Mouse (Mus musculus): ENCODE measurements at regions not wholly inside any gene's neighbourhood (a gene's known extent, or its start where the extent isn't known, plus 50 kb on each side); places are given as distances from the start of the nearest gene placed in this dataset.

- no peak for TF ChIP-seq EP300 (IDR thresholded peaks at IDR 0.05; ENCODE audit: low read depth)
- TF ChIP-seq CTCF (IDR thresholded peaks at IDR 0.05; ENCODE audit: low read depth): no peak
- Histone ChIP-seq H3K9ac (replicated peaks; ENCODE audit: low read depth, low read length) (no peak overlapping the region), H3K4me3 (ENCODE audit: low read depth, low read length) (no peak overlapping the region), H3K9me3 (replicated peaks; ENCODE audit: control insufficient read depth, low read length) (no peaks in the 10 kb centered on the region), H3K4me2 (ENCODE audit: low read depth, low read length) (no peak overlapping the region), H3K27me3 (ENCODE audit: control insufficient read depth, insufficient read depth, low read length) (no peaks in the 10 kb centered on the region), H3K27ac (ENCODE audit: low read depth) (no peak overlapping the region), H3K36me3 (replicated peaks; ENCODE audit: control insufficient read depth, insufficient read depth, low read length) (no peaks in the 10 kb centered on the region), H3K4me1 (ENCODE audit: control insufficient read depth, insufficient read depth) (no peaks in the 10 kb centered on the region)
- DNase-seq (ENCODE audit: low spot score): no peak
- ATAC-seq (ENCODE audit: insufficient read depth, low read depth): no peak
Observed at GRCm38 (mm10) chr10:100774252-100774651, 184.0 kb downstream of the 1700017N19Rik start.

GRCm38 (mm10) chr10:100792166-100792565 is 201.9 kb downstream of the 1700017N19Rik start:
- Histone ChIP-seq H3K9me3 (replicated peaks; ENCODE audit: control insufficient read depth, low read length) (no peaks in the 10 kb centered on the region), H3K4me1 (ENCODE audit: control insufficient read depth, insufficient read depth) (no peaks in the 10 kb centered on the region), H3K9ac (replicated peaks; ENCODE audit: low read depth, low read length) (no peak overlapping the region), H3K4me2 (ENCODE audit: low read depth, low read length) (no peak overlapping the region), H3K4me3 (ENCODE audit: low read depth, low read length) (no peak overlapping the region), H3K27ac (ENCODE audit: low read depth) (no peak overlapping the region), H3K36me3 (replicated peaks; ENCODE audit: control insufficient read depth, insufficient read depth, low read length) (no peaks in the 10 kb centered on the region), H3K27me3 (ENCODE audit: control insufficient read depth, insufficient read depth, low read length) (no peaks in the 10 kb centered on the region)
- TF ChIP-seq EP300 (IDR thresholded peaks at IDR 0.05; ENCODE audit: low read depth): no peak
- TF ChIP-seq CTCF (IDR thresholded peaks at IDR 0.05; ENCODE audit: low read depth): no peak
- 77% methylated on average over 3 of the region's 3 CpGs for WGBS
- DNase-seq (ENCODE audit: low spot score) (no peak), ATAC-seq (ENCODE audit: insufficient read depth, low read depth) (no peak)

- H3K27ac ChIP-seq (ENCODE audit: low read depth): no peak overlapping the region
- TF ChIP-seq EP300 (IDR thresholded peaks at IDR 0.05; ENCODE audit: low read depth) (no peak), CTCF (IDR thresholded peaks at IDR 0.05; ENCODE audit: low read depth) (no peak)
- H3K4me1 ChIP-seq (ENCODE audit: control insufficient read depth, insufficient read depth): no peaks in the 10 kb centered on the region
- WGBS: 58% methylated on average over 4 of the region's 4 CpGs
- H3K36me3 ChIP-seq (replicated peaks; ENCODE audit: control insufficient read depth, insufficient read depth, low read length): no peaks in the 10 kb centered on the region
- no peaks in the 10 kb centered on the region for H3K27me3 ChIP-seq (ENCODE audit: control insufficient read depth, insufficient read depth, low read length)
- no peak overlapping the region for H3K9ac ChIP-seq (replicated peaks; ENCODE audit: low read depth, low read length)
- no peaks in the 10 kb centered on the region for H3K9me3 ChIP-seq (replicated peaks; ENCODE audit: control insufficient read depth, low read length)
- no peak for DNase-seq (ENCODE audit: low spot score)
- no peak overlapping the region for H3K4me3 ChIP-seq (ENCODE audit: low read depth, low read length)
- no peak for ATAC-seq (ENCODE audit: insufficient read depth, low read depth)
- H3K4me2 ChIP-seq (ENCODE audit: low read depth, low read length): no peak overlapping the region
Observed at GRCm38 (mm10) chr10:100792569-100792968, 202.3 kb downstream of the 1700017N19Rik start.

- WGBS: 67% methylated on average over 6 of the region's 6 CpGs
- Histone ChIP-seq H3K27ac (ENCODE audit: low read depth) (no peak overlapping the region), H3K36me3 (replicated peaks; ENCODE audit: control insufficient read depth, insufficient read depth, low read length) (no peaks in the 10 kb centered on the region), H3K4me3 (ENCODE audit: low read depth, low read length) (no peak overlapping the region), H3K9me3 (replicated peaks; ENCODE audit: control insufficient read depth, low read length) (no peaks in the 10 kb centered on the region), H3K4me2 (ENCODE audit: low read depth, low read length) (no peak overlapping the region), H3K9ac (replicated peaks; ENCODE audit: low read depth, low read length) (no peak overlapping the region), H3K4me1 (ENCODE audit: control insufficient read depth, insufficient read depth) (no peaks in the 10 kb centered on the region), H3K27me3 (ENCODE audit: control insufficient read depth, insufficient read depth, low read length) (no peaks in the 10 kb centered on the region)
- ATAC-seq (ENCODE audit: insufficient read depth, low read depth) (no peak), DNase-seq (ENCODE audit: low spot score) (no peak)
- TF ChIP-seq EP300 (IDR thresholded peaks at IDR 0.05; ENCODE audit: low read depth) (no peak), CTCF (IDR thresholded peaks at IDR 0.05; ENCODE audit: low read depth) (no peak)
Observed at GRCm38 (mm10) chr10:100795215-100795972, 205.1 kb downstream of the 1700017N19Rik start.

GRCm38 (mm10) chr10:100811639-100812038 is 221.4 kb downstream of the 1700017N19Rik start:
- no peak overlapping the region for H3K4me2 ChIP-seq (ENCODE audit: low read depth, low read length)
- no peak overlapping the region for H3K27ac ChIP-seq (ENCODE audit: low read depth)
- no peaks in the 10 kb centered on the region for H3K27me3 ChIP-seq (ENCODE audit: control insufficient read depth, insufficient read depth, low read length)
- DNase-seq (ENCODE audit: low spot score) (no peak), ATAC-seq (ENCODE audit: insufficient read depth, low read depth) (no peak)
- H3K4me3 ChIP-seq (ENCODE audit: low read depth, low read length): no peak overlapping the region
- no peaks in the 10 kb centered on the region for H3K4me1 ChIP-seq (ENCODE audit: control insufficient read depth, insufficient read depth)
- WGBS: 43% methylated on average over 2 of the region's 2 CpGs
- TF ChIP-seq CTCF (IDR thresholded peaks at IDR 0.05; ENCODE audit: low read depth): no peak
- no peak overlapping the region for H3K9ac ChIP-seq (replicated peaks; ENCODE audit: low read depth, low read length)
- H3K36me3 ChIP-seq (replicated peaks; ENCODE audit: control insufficient read depth, insufficient read depth, low read length): no peaks in the 10 kb centered on the region
- no peaks in the 10 kb centered on the region for H3K9me3 ChIP-seq (replicated peaks; ENCODE audit: control insufficient read depth, low read length)

GRCm38 (mm10) chr10:100834794-100835193 is 244.5 kb downstream of the 1700017N19Rik start:
- no peak for DNase-seq (ENCODE audit: low spot score)
- TF ChIP-seq CTCF (IDR thresholded peaks at IDR 0.05; ENCODE audit: low read depth): no peak
- no peak for TF ChIP-seq EP300 (IDR thresholded peaks at IDR 0.05; ENCODE audit: low read depth)
- ATAC-seq (ENCODE audit: insufficient read depth, low read depth): no peak
- Histone ChIP-seq H3K36me3 (replicated peaks; ENCODE audit: control insufficient read depth, insufficient read depth, low read length) (no peaks in the 10 kb centered on the region), H3K27ac (ENCODE audit: low read depth) (no peak overlapping the region), H3K9me3 (replicated peaks; ENCODE audit: control insufficient read depth, low read length) (no peaks in the 10 kb centered on the region), H3K27me3 (ENCODE audit: control insufficient read depth, insufficient read depth, low read length) (no peaks in the 10 kb centered on the region), H3K4me1 (ENCODE audit: control insufficient read depth, insufficient read depth) (no peaks in the 10 kb centered on the region), H3K9ac (replicated peaks; ENCODE audit: low read depth, low read length) (no peak overlapping the region), H3K4me3 (ENCODE audit: low read depth, low read length) (no peak overlapping the region), H3K4me2 (ENCODE audit: low read depth, low read length) (no peak overlapping the region)
- 48% methylated on average over 4 of the region's 4 CpGs for WGBS
